Mouse (Mus musculus) CH12.LX (cell line): ENCODE data around the gene Aven. TPM values are rescaled to one million over a fixed set of nuclear protein-coding genes. Genes with fewer than 3 reads are reported as not detected.

Source experiments
- DNase-seq: peaks from one replicate; pipeline ENCODE4 v3.0.0-alpha.2; 2013; ENCODE audit errors: extremely low read depth
- H3K27ac ChIP-seq: 2 replicates; pipeline ENCODE4 v1.5.1; 2012; ENCODE audit warnings: low read depth, mild to moderate bottlenecking, control low read depth, moderate library complexity; ENCODE audit not compliant: insufficient read depth
- H3K27me3 ChIP-seq: replicated peaks from 2 replicates; pipeline ENCODE3; 2012; ENCODE audit warnings: inconsistent platforms
- H3K36me3 ChIP-seq, 2 experiments: replicated peaks in 1 of 2; 2 replicates each; pipeline versions ENCODE3 to v1.6.1; 2012; ENCODE audit warnings: inconsistent platforms in 1 of 2, low read length in 1 of 2, mild to moderate bottlenecking in 1 of 2, mixed read lengths in 1 of 2, moderate library complexity in 1 of 2; ENCODE audit not compliant: control insufficient read depth in 1 of 2, insufficient read depth in 1 of 2
- H3K4me1 ChIP-seq, 2 experiments: 2 replicates each; pipeline ENCODE4 v1.6.1; 2012; ENCODE audit warnings: inconsistent platforms in 1 of 2, moderate library complexity in 1 of 2; ENCODE audit not compliant: insufficient read depth in 2 of 2, control insufficient read depth in 1 of 2
- H3K4me2 ChIP-seq: 2 replicates; pipeline ENCODE4 v1.6.1; 2012; ENCODE audit warnings: low read depth, mild to moderate bottlenecking, control low read depth; ENCODE audit not compliant: poor library complexity, insufficient read depth, severe bottlenecking
- H3K4me3 ChIP-seq, 3 experiments: fragments of 150-350 bp in 1 of 3; sonication (generic) in 1 of 3; replicated peaks in 1 of 3; 2 replicates each; pipeline versions ENCODE3 to v1.5.1; 2011 to 2012; ENCODE audit warnings: low read depth in 2 of 3, low read length in 2 of 3, mild to moderate bottlenecking in 2 of 3, moderate library complexity in 2 of 3, control low read depth in 1 of 3, improper control_type of control experiment in 1 of 3, inconsistent platforms in 1 of 3, mixed read lengths in 1 of 3; ENCODE audit not compliant: poor library complexity in 1 of 3
- H3K79me2 ChIP-seq: replicated peaks from 2 replicates; pipeline ENCODE4 v1.6.1; 2012; ENCODE audit warnings: mild to moderate bottlenecking, moderate library complexity; ENCODE audit not compliant: control insufficient read depth, poor library complexity, insufficient read depth, severe bottlenecking; ENCODE audit errors: extremely low read depth
- H3K9ac ChIP-seq: 2 replicates; pipeline ENCODE4 v1.6.1; 2012; ENCODE audit warnings: low read depth, mild to moderate bottlenecking, control low read depth, moderate library complexity; ENCODE audit not compliant: insufficient read depth
- H3K9me3 ChIP-seq: replicated peaks from 2 replicates; pipeline ENCODE3; 2012; ENCODE audit warnings: low read length, inconsistent platforms, mixed read lengths
- BHLHE40 ChIP-seq: IDR thresholded peaks from 2 replicates; pipeline ENCODE4 v1.6.1; 2011; ENCODE audit warnings: mild to moderate bottlenecking, low read depth, low read length, improper control_type of control experiment
- CHD1 ChIP-seq: IDR thresholded peaks from 2 replicates; pipeline ENCODE4 v1.6.1; 2012; ENCODE audit warnings: low read depth, low read length, improper control_type of control experiment, inconsistent platforms
- CTCF ChIP-seq, 2 experiments: IDR thresholded peaks in 1 of 2; conservative IDR thresholded peaks in 1 of 2; 2 replicates each; pipeline ENCODE4 v1.5.1; 2011 to 2012; ENCODE audit warnings: low read depth in 2 of 2, low read length in 2 of 2, improper control_type of control experiment in 1 of 2, inconsistent platforms in 1 of 2, mild to moderate bottlenecking in 1 of 2, moderate library complexity in 1 of 2
- E2F4 ChIP-seq: IDR thresholded peaks from 2 replicates; pipeline ENCODE4 v1.6.1; 2011; ENCODE audit warnings: low read depth, low read length, improper control_type of control experiment; ENCODE audit not compliant: insufficient replicate concordance
- ETS1 ChIP-seq: conservative IDR thresholded peaks from 2 replicates; pipeline ENCODE4 v1.6.1; 2012; ENCODE audit warnings: low read depth, mild to moderate bottlenecking, inconsistent platforms, low read length, improper control_type of control experiment, moderate library complexity
- HCFC1 ChIP-seq: IDR thresholded peaks from 2 replicates; pipeline ENCODE4 v1.6.1; 2012; ENCODE audit warnings: low read depth, mild to moderate bottlenecking, inconsistent platforms, low read length, improper control_type of control experiment
- JUN ChIP-seq: IDR thresholded peaks from 2 replicates; pipeline ENCODE4 v1.6.1; 2011; ENCODE audit warnings: low read depth, mild to moderate bottlenecking, low read length, improper control_type of control experiment, moderate library complexity; ENCODE audit not compliant: insufficient read depth
- MAZ ChIP-seq: IDR thresholded peaks from 2 replicates; pipeline ENCODE4 v1.6.1; 2012; ENCODE audit warnings: low read depth, mild to moderate bottlenecking, inconsistent platforms, low read length, improper control_type of control experiment, moderate library complexity
- NELFE ChIP-seq: IDR thresholded peaks from 2 replicates; pipeline ENCODE4 v1.6.1; 2011; ENCODE audit warnings: low read depth, low read length, improper control_type of control experiment
- POLR2A ChIP-seq: IDR thresholded peaks from 2 replicates; pipeline ENCODE4 v1.6.1; 2011; ENCODE audit warnings: low read depth, mild to moderate bottlenecking, improper control_type of control experiment, low read length
- POLR2AphosphoS2 ChIP-seq: IDR thresholded peaks from 2 replicates; pipeline ENCODE4 v1.6.1; 2011; ENCODE audit warnings: low read depth, low read length, improper control_type of control experiment
- RAD21 ChIP-seq: IDR thresholded peaks from 2 replicates; pipeline ENCODE4 v1.6.1; 2011; ENCODE audit warnings: low read depth, mild to moderate bottlenecking, low read length, improper control_type of control experiment, moderate library complexity
- RCOR1 ChIP-seq: conservative IDR thresholded peaks from 2 replicates; pipeline ENCODE4 v1.6.1; 2012; ENCODE audit warnings: low read depth, mild to moderate bottlenecking, inconsistent platforms, low read length, improper control_type of control experiment
- SIN3A ChIP-seq: IDR thresholded peaks from 2 replicates; pipeline ENCODE4 v1.6.1; 2012; ENCODE audit warnings: low read length, improper control_type of control experiment, inconsistent platforms
- USF1 ChIP-seq: IDR thresholded peaks from 2 replicates; pipeline ENCODE4 v1.6.1; 2014; ENCODE audit warnings: low read depth, mild to moderate bottlenecking, inconsistent platforms, low read length, improper control_type of control experiment
- ZC3H11A ChIP-seq: IDR thresholded peaks from 2 replicates; pipeline ENCODE4 v1.6.1; 2012; ENCODE audit warnings: low read depth, mild to moderate bottlenecking, inconsistent platforms, low read length, improper control_type of control experiment
- ZMIZ1 ChIP-seq: IDR thresholded peaks from 2 replicates; pipeline ENCODE4 v1.6.1; 2012; ENCODE audit warnings: low read depth, mild to moderate bottlenecking, inconsistent platforms, low read length, improper control_type of control experiment
- ZNF384 ChIP-seq: IDR thresholded peaks from 2 replicates; pipeline ENCODE4 v1.6.1; 2012; ENCODE audit warnings: low read depth, low read length, improper control_type of control experiment, inconsistent platforms
- dilution Hi-C: fragments of 300-500 bp; cut with MboI; formaldehyde crosslinking; loops from 2 replicates; pipeline ENCODE4 v1.14.3; 2020; ENCODE audit warnings: low sequenced_read_pairs; ENCODE audit not compliant: extremely low pct_unique_long_range_greater_than_20kb, extremely low pct_ligation_motif_present
- in situ Hi-C: fragments of 300-500 bp; cut with MboI; formaldehyde crosslinking; loops from 3 replicates; pipeline ENCODE4 v1.14.3; 2019; ENCODE audit warnings: low sequenced_read_pairs, low pct_ligation_motif_present, low pct_unique_long_range_greater_than_20kb, mixed read lengths
- polyA plus RNA-seq: library from polyadenylated mRNA; unstranded; fragments of >175 nt; gene quantifications from 2 replicates; pipeline ENCODE4 v1.2.1, GENCODE M21; 2012; ENCODE audit warnings: low read depth; ENCODE audit not compliant: insufficient read length
- total RNA-seq, 2 experiments: library from RNA; depleted of rRNA; stranded (reverse); fragments of 300-350 nt in 1 of 2; fragments of >200 nt in 1 of 2; gene quantifications; 2 replicates each; pipeline ENCODE4 v1.2.3; 2012 to 2014

Gene Aven
- total and polyA plus RNA-seq, 3 experiments: 21.2 to 44.3 (median 33.9) TPM

DNA sequence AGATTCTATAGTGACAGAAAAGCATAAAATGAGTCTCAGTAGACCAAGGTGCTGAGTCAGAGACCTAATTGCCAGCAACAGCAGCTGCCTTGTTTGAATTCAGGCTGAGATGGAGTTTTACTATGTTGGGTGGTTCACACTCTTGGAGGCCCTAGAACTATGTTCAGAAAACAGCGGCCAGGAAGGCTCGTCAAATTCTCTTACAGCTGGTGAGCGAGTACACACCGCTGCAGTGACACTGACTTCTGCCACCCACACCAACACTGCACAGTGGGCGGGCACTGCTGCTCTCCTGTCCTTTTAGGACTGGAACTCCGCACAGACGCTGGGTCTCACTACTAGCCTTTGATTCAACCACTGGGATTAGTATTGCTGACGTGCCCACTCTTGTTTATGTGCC is 109.7 kb downstream of the Aven start:
- Histone ChIP-seq H3K79me2 (no peaks in the 10 kb centered on the region), H3K9ac (no peak overlapping the region), H3K36me3 (no peaks in the 10 kb centered on the region), H3K27ac (no peak overlapping the region), H3K4me1 (peaks cover 0 to 12% of the 10 kb centered on the region in 2 experiments; a peak in 2 of 4 replicates), H3K27me3 (no peaks in the 10 kb centered on the region), H3K9me3 (no peaks in the 10 kb centered on the region), H3K4me2 (no peak overlapping the region), H3K4me3 (no peak overlapping the region)
- dilution Hi-C loops: no loop called here
- in situ Hi-C loops: no loop called here
- no peak for DNase-seq
- TF ChIP-seq RAD21: no peak
- TF ChIP-seq ZC3H11A: no peak
- no peak for TF ChIP-seq CHD1
- TF ChIP-seq CTCF (conservative IDR thresholded peaks at IDR 0.05 in 1 of 2, IDR thresholded peaks at IDR 0.05 in 1 of 2; ENCODE audit: low read depth in 2 of 2, low read length in 2 of 2): no peak
- no peak for TF ChIP-seq RCOR1
- no peak for TF ChIP-seq SIN3A
- no peak for TF ChIP-seq JUN
- no peak for TF ChIP-seq POLR2A
- TF ChIP-seq ZMIZ1: no peak
- TF ChIP-seq USF1: no peak
- no peak for TF ChIP-seq MAZ

DNA sequence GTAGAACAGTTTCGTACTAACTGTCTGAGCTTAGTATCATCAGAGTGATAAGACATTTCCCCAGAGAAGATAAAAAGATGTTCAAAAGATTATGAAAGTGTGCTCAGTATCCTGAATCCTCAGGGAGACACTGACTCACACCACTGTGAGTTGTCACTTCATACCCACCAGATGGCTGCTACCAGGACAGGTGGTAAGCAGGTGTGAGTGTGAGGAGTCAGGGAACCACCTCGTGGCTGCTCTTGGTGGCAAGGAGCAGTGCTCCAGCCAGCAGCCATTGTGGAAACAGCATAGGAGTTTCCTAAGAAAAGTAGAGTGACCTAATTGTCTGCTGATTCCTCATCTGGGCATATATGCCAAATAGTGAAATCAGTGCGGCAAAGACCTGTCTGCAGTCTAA is 113.8 kb downstream of the Aven start:
- peaks cover 0 to 6% of the 10 kb centered on the region in 2 experiments; a peak in 1 of 4 replicates for H3K4me1 ChIP-seq
- TF ChIP-seq E2F4 (no peak), POLR2AphosphoS2 (no peak), BHLHE40 (no peak), HCFC1 (no peak), NELFE (no peak), JUN (no peak), ZNF384 (no peak), POLR2A (no peak), ZMIZ1 (no peak), ETS1 (no peak)
- H3K4me3 ChIP-seq: no peak overlapping the region
- H3K27me3 ChIP-seq: no peaks in the 10 kb centered on the region
- H3K9ac ChIP-seq: no peak overlapping the region
- H3K36me3 ChIP-seq: peaks cover 0 to 4% of the 10 kb centered on the region in 2 experiments
- H3K27ac ChIP-seq: no peak overlapping the region
- no peak overlapping the region for H3K4me2 ChIP-seq
- no peaks in the 10 kb centered on the region for H3K79me2 ChIP-seq
- in situ Hi-C loops: no loop called here
- dilution Hi-C loops: no loop called here
- no peaks in the 10 kb centered on the region for H3K9me3 ChIP-seq
- no peak for DNase-seq
